Mouse (Mus musculus): Measurements from ENCODE around the gene Hsd17b12. TPM values are rescaled to one million over a fixed set of nuclear protein-coding genes. Genes with fewer than 3 reads are reported as not detected.

Gene Hsd17b12
- total RNA-seq (2021): 10 to 100 TPM in 1 of 2 experiments, 1 to 10 TPM in 1; 6.9 to 11.1 TPM
- long read RNA-seq, experiment 1, partial matches to known transcripts: 4 of 6 reads
- long read RNA-seq, experiment 1, other reads (novel, unspliced or antisense): 0 of 6 reads
- long read RNA-seq, experiment 2, partial matches to known transcripts: 1 of 6 reads
- long read RNA-seq, experiment 2, other reads (novel, unspliced or antisense): 1 of 6 reads

DNA sequence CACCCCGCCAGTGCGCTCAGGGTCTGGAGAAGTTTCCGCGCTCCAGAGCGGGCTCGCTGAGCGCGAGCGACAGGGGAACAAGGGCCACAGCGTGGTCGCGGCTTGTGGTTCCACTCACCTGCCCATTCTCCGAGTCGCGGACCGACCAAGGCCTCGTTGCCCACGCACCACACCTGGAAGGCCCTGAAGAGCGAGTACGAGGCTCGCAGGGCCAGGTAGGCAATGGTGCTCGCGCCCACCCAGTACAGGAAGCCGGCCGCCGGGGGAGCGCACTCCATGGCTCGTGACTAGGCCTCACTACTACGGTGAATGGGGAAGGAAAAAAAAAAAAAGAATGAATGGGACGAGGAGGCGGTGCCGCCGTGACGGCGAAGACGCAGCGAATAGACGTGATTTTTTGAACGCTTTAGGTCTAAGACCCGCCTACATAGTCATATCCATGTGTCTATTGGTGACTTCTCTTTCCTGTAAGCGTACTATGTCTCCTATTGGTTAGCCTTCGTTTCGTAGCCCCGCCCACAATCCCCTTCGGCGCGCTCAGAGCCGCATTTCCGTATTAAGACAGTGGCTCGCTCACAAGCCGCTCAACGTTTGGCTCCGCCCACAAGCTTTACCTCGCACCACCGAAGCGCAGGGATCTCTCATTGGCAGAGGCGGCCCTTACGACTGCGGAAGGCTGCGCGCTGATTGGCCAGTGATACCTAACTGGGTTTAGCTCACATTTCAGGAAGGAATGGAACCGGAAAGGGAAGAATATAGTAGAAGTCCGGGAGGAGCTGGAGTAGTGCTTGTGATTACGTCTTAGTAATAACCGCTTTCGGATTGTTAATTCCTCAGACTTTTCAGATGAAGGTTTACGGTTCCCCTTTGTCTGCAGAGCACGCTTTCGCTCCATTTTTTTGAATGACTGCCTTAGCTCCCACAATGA lies at the start of gene Hsd17b12:
TSS of gene Hsd17b12 (minus strand) at position 373 of the 928 bp plus-strand sequence.
- peak; percentile 99 for DNase-seq

DNA sequence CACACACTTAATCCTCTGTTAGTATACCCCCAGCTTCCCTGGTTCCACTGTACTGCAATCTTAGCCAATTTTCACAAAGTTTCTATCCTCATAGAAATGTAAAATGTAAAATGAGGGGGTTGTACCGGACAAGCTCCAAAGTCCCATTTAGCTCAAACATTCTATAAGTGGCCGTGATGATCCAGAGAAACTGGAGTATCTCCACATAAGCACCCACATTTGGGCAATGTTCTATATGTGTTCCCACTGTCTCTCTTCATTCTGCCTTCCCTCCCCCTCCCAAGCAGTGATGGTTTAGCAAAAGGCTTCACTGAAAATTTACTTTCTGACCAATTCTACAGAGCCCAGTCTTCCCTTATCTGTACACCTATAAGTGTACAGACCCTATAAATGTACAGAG lies 27.1 kb upstream of the Hsd17b12 start:
- no peak for DNase-seq

DNA sequence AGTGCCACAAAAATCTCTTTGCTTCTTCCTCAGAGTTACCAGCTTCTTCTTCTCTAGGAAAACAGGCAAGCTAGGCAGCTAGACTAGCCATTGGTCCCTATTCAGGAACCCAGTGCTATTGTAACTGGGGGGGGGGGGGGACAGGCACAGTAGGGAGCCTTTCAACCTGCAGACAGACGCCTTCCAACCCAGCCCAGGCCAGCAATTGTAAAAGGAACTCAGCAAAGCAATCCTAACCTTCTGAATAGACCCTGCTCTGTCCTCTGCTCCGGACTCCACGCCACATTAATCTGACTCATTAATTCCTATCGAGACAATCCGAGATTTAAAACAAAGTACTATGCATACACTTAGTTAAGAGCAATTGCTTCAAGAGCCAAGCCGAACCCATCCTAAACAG lies 26.4 kb upstream of the Hsd17b12 start:
- DNase-seq: no peak

DNA sequence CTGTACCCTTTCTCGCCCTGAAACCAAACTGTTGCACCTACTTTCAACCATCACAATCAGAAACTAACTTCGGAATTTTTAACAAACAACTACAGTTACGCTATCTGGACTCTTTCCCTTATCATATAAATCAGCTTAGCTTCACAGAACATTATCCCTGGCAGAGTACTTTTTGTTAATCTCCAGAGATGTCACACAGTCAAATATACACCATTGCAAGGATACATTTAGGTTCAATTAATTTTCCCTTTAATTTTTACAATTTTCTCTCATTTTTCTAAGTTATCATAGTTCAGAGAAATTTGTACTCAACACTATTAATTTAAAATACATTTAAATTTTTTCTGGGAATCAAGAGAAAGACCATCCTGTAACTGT lies 21.3 kb upstream of the Hsd17b12 start:
- no peak for DNase-seq

DNA sequence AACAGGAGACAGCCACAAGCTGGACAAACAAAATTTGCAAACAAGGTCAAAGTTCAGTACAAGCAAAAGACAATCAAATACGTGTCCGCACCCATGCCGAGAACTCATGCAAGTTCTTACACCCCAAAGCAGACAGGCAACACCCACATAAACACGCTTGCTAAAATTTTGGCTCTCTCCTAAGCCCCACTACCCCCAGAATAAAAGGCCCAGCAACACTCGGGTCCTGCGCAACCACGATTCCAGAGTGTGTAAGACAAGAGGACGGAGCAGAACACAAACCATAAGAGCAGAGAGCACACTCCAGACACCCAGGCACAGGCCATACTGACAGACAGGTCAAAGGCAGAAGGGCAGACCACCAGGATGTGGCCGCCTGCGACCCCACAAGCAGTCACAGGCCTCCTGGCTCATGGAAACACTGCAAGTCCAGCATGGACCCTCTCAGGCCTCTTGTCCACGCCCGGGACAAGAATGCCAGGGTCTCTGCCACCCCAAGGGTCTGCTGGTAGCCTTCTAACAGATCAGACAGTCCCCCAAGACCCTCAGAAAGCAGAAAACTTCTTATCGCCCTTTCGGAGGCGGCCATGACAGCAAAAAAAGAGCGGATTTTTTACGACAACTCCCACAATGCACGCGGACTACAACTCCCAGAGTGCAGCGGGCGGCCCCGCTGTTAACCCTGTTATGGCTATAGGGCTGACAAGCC lies 20.7 kb upstream of the Hsd17b12 start:
- DNase-seq: peak; percentile 86

DNA sequence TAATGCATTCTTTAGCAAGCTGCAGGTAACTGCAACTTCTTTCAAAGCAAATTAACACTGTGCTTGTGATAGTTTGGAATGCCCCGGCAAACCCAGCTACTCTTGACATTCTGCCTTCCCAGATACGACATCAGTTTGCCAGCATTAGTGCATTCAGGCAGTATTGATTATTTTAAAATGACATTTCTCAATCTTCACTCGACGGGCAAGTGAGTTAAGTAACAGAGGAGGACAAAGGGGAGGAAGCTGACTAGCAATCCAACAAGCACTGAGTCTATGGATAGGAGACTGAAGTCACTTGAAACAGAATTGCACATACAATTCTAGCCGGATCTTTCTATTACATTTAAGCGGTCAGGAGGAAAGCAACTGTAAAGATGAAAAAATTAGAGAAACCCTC lies 19.5 kb upstream of the Hsd17b12 start:
- DNase-seq: no peak

DNA sequence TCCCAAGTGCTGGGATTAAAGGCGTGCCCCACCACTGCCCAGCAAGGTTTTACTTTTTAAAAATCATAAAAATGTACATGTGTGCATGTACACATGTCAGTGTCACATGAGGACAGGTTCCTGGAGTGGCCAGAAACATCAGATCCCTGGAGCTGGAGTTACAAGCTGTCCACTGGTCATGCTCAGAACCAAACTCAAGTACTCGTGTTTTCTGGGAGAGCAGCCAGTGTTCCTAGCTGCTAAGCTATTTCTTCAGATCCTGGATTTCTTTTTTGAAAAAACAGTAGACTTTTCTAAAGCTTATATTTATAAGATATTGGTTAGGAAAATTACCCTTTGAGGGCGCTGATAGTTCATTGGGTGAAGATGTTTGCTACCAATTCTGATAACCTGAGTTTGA lies 18.6 kb upstream of the Hsd17b12 start:
- DNase-seq: no peak

DNA sequence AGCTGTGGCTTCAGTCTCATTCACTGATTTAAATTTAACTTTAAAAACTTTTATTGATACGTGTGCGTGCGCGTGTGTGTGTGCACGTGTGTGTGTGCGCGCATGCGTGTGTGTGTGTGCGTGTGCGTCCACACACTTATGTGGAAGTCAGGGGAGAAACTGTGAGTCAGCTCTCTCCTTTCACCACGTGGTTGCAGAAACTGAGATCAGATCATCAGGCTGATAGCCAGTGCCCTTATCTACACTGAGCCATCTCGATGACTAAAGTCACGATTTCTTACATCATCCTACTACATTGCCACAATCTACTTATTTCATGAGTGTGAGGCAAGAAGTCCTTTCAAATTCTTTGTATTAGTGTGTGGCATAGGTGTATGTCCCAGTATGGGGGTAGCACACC lies 15.8 kb upstream of the Hsd17b12 start:
- no peak for DNase-seq

DNA sequence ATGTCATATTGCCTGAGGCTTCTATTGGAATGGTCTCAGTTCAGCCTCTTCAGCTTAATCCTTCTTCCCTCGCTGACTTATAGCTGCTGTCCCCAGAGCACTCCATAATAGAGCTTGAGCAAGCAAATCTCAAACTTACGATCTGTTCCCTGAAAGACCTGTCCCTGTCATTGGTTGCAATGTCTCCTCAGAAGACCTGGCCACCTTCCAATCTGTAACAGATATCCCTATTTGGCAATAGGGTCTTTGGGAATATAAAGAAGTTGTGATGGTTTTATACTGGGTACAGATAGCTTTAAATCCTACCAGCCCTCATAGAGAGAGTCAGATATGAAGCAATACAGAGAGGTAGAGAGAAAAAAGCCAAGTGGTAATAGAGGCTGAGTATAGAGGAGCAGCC lies 5.4 kb upstream of the Hsd17b12 start:
- DNase-seq: no peak

DNA sequence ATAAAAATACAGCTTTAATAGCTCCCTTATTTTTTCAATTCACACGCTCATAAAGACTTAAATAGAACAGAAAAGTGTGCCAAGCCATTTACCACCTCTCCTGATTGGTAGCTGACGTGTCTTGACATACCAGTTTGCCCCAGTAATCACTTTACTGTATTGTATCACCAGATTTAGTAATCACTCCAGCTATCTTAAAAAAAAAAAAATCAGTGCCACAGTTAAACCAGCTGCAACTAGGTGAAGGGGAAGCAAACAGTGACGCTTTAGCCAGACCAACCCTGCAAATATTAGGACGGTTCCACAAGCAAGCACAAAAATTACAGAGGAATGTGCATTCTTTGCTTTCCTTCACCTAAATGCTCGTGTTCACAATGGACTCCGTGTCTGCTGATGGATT lies 4.4 kb upstream of the Hsd17b12 start:
- DNase-seq: no peak

DNA sequence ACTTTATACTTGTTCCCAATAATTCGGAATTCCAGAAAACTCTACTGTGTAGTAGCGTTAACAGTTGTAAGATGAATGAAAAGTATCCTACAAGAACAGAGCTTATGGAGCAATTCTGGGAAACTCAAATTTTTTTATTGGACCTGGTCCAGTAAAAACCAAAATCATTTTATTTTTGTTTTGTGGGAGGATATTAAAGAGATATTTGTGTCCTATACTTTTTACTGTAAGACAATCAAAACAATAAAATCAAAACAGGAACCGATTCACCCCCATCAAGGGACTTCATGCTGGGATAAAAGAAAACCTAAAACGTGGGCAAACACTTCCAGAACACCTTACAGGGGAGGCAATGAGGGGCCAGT lies 738 bp upstream of the Hsd17b12 start:
- no peak for DNase-seq

DNA sequence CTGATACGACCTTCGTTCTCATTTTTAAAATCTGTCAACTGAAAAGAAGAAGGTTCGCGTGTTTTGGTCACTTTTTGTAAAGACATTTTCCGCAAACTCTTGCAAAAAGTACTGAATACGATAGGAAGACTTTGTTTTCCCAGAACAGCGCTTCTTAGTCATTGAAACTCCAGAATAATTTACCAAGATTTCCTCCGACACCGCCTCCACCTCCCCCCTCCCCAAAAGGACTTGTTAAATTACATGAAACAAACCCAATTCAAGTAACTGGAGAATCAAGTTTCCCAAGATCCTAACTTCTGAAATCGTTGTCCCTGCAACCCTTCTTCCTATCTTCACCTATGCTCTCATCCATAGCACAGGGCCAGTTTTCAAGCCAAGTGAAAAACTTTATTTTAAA lies 713 bp downstream of the Hsd17b12 start:
- no peak for DNase-seq

DNA sequence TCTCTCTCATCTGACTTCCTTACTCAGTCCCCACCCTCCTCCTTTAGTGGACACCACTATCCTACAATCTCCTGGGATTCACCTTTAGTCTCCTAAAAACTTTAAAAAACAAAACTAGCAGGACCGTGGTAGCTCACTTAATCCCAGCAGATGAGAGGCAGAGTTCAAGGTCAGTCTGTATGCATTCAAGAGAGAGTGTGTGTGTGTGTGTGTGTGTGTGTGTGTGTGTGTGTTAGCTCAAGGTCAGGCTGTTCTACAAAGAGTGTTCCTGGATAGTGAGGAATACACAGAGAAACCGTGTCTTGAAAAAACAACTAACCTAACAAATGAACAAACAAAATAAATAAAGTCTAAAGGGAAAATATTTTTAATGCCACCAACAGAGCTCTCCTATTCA lies 12.6 kb downstream of the Hsd17b12 start:
- no peak for DNase-seq

DNA sequence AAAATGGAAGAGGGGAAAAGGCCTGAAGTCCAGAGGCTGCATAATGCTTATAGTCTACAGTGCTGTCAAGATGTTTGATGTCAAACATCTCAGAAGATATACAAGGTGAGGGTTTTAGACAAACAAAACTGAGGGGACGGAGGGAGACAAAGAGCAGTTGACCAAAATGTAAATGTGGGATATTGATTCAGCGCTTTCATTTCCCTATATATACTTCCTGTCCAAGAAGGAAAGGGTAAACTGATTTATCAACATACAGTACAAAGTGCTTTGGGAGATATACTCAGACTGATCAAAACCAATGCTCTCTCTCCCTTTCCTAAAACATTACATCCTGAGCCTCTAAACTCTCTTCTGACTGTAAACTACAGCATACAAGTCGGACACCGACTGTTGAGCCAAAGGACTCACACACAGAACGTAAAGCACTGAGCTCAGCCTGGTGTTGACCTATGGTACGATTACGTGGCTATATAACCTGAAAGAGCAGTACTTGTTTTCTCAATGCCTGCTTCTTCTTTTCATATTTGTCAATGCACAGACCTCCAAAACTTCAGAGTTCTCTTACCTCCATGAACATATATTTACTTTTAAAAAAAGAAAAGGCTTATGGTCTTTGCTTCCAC lies 13.1 kb downstream of the Hsd17b12 start:
- no peak for DNase-seq

DNA sequence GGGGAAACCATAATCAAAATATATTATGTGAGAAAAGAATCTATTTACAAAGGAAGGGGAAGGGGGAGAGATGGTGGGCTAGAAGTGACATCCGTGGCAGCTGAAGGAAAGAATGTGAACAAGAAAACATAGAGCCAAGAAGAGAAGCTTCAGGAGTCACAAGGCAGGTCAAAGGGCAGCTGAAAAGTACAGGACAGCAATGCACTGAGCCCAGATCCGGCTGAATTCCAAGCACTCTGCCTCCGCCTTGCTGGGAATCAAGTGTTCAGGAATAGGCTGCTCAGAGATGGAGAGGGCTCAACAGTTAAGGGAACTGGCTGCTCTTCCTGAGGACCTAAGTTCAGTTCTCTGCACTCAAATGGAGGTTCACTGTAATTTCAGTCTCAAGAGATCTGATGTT lies 16.5 kb downstream of the Hsd17b12 start:
- DNase-seq: no peak

DNA sequence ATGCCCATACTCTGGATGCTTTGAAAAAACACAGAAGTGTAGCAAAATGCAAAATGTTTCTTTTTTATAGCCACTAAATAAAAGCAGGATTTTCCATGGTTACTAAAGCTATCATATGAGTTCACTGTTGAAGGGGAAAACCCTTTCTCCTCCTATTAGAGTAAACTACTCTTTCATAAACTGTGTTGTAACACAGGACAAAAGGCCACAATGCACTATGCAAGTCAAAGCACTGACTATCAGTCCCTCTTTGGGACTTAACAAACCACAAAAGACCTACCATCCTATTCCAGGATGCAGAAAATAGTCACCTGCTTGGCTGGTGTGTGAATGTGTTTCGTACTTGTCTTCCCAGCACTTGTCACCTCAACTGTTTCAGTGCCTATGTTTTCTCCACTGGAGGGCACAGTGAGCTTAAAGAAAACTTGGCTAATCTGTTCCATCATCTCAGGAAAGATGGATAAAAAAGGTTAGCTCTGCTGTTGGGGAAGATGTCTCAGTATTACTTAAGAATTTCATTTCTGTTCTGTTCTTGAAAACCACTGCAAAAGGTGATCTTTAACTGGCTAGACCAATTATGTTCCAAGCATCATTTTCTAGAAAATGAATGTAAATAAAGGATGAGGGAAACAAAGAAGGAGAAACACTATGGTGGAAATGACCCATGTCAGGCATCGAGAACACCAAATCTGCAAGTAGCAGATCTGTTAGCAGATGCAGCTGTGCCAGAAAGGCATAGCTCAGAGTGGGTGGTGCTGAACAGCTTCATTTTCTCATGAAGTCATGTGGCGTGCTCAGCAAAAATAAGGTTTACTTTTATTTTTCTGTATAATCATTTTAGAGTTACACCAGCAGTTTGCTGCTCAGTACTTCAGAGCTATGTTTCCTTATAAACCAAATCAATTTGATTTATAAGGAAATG lies 19.0 kb downstream of the Hsd17b12 start:
- no peak for DNase-seq

DNA sequence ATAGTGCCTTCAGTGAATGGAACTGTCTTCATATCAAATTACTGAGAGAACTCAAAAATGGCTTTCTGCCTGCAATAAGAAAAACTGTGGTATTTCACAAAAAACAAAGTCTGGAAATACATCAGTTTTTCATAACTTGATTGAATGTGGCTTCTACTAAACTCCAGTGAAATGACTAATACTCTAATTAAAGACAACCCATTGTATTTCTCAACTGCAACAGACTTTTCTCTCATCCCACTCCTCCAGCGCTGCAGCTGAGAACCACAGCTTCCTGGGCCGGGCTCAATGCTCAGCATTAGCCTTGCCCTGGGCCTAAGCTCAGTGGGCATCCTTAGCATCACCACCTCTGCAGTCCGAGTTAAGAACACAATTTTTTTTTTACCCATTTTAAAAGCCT lies 20.9 kb downstream of the Hsd17b12 start:
- no peak for DNase-seq

DNA sequence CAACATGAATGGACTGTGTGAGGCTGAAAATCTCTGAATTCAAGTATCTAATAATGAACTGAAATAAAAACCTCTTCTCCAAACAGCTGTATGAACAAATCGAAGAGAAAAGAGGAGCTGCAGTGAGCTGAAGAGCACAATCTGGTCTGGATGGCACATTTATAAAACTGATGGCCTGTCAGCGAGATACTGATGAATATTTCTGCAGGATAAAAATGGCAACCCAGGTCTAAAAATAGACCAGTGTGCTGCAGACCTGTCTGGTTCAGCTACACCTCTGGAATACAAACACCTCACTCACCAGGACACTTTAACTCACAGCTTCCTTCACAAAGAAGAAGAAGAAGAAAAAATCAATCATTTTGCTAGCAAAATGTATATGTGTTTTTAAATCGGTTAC lies 29.3 kb downstream of the Hsd17b12 start:
- no peak for DNase-seq

DNA sequence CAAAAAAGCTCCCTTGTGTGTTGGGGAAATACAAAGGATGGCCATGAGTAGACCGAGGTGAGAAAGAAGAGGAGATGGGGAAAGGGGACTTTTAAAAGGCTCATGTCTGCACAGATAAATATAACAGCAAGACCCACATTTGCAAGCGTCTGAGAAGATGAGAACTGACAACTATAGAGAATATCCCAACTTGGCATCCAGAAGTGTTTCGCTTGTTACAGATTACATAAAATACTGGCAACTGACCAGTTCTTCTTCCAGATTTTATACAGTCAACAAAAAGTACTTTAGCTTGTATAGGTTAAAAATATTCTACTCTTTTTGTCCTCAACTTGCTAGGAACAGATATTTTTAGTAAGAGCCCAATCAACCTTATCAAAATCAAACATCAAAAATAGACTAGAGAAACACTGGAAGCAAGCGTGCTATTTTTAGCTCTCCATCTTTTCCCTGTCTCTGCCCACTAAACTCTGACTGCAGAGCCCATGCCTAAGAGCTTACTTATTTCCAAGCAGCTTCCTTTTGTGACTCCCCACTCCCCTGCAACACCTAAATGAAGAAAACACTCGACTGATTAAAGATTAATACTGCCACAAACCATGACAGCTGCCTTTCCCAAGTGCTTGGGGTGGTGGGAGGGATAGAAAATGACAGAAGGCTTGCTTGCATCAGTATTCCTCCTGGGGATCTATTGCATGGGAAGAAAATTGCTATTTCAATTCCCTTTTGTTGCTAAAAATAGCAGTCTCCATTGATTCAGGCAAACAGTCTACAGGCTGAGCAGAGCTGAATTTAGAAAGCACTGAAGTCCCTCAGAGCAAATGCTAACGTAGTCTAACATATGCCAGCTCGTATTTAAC lies 35.4 kb downstream of the Hsd17b12 start:
- DNase-seq: no peak

DNA sequence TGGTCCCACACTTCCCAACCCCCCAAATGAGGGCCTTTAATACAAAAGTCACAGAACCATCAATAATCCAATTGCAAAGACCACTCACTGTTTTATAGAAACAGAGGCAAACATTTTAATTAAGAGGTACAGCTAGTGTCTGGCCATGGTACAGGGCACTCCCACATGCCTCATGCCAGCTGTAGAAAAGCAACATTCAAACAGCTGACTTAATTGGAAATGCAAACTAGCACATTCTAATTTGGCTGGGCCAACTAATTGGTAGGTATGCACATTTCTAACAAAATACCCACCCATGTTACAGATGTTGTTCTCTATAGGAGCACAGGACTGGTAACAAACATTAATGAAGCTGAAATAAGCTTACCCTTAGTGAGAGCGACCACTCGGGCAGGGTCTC lies 54.0 kb downstream of the Hsd17b12 start:
- DNase-seq: no peak

DNA sequence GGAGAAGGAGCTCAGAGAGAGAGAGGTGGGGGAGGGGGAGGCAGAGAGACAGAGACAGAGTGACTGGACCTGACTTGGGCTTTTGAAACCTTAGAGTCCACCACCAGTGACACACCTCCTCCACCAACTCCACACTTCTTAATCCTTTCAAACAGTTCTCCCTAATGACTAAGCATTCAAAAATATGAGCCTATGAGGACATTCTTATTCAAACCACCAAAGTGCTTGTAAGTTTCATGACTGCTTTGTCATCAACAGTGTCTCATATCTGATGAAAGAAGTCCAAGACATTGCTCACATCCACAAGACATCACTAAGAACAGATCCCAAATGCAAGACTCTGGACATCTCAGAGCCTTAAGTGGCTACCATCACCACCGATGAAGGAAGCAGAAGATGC lies 67.9 kb downstream of the Hsd17b12 start:
- no peak for DNase-seq

Measured in gastrocnemius, postnatal 25 days (tissue).